Mouse (Mus musculus): ENCODE measurements at regions not wholly inside any gene's neighbourhood (a gene's known extent, or its start where the extent isn't known, plus 50 kb on each side); places are given as distances from the start of the nearest gene placed in this dataset.

- DNase-seq (ENCODE audit: low read depth, low spot score): no peak
Measured at GRCm38 (mm10) chr16:77322338-77322737, 279.6 kb downstream of the Gm11146 start.

DNA sequence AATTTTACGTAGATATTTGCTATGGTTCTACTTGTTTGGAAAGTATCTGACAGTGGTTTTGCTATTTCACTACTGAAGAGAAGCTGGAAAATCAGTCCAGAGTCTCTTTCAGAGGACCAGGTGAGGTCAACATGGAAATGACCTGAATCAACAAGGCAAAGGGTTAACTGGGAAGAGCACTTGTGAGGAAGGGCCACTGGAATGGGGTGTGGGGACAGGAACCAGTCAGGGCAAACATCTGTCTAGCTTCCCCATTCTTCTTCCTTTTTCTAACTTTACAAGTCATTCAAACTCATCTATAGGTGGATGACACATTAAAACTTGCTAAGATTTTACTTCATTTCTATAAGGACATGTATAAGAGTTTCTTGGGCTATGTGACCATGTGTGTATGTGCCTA, 283.7 kb downstream of the Gm11146 start:
- no peak for DNase-seq (ENCODE audit: low read depth, low spot score)

GRCm38 (mm10) chr16:77315354-77315753, 286.5 kb downstream of the Gm11146 start:
- DNase-seq (ENCODE audit: low read depth, low spot score): no peak

GRCm38 (mm10) chr16:77313195-77313594, 288.7 kb downstream of the Gm11146 start:
- no peak for DNase-seq (ENCODE audit: low read depth, low spot score)

GRCm38 (mm10) chr16:77301270-77302171, 288.0 kb downstream of the Usp25 start:
- no peak for DNase-seq (ENCODE audit: low read depth, low spot score)

- no peak for DNase-seq (ENCODE audit: low read depth, low spot score)
Measured at GRCm38 (mm10) chr16:77300572-77301213, 287.2 kb downstream of the Usp25 start.

DNA sequence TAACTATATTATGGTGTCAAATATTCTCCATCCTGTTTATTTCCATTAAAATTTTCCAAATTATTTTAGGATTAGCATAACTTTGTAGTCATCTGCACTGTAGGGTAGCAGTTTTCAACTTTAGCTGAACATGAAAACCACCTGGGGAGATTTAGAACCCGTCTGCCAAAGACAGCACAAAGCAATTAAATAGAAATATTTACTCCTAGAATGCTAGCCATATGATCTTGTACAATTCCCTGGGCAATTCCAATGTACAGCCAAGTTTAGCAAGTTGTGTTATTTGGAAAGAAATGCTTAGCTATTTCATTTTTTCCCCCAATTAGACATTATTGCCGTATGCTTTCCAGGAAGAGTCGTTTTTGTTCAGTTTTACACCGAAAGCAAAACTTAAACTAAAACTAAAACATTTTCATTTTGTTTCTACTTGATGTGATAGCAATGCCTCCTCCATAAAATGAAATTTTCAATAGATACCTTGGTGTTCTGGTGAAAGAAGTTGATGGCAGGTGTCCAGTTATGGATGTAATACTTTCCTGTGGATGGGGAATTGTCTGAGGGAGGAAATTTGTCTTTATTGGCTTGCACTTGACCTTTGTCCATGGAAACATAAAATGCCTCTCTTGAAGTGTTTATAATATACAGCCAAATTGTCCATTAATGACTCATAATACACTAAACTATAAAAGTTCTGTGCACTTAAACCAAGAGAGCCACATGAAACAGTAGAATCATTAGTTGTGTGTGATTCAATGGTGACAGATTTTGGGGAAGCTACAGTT, 282.3 kb downstream of the Usp25 start:
- DNase-seq (ENCODE audit: low read depth, low spot score): no peak

- no peak for DNase-seq (ENCODE audit: low read depth, low spot score)
Measured at GRCm38 (mm10) chr16:77292317-77292771, 278.8 kb downstream of the Usp25 start.

GRCm38 (mm10) chr16:77291723-77292316, 278.3 kb downstream of the Usp25 start:
- no peak for DNase-seq (ENCODE audit: low read depth, low spot score)

GRCm38 (mm10) chr16:77284205-77284604, 270.7 kb downstream of the Usp25 start:
- DNase-seq (ENCODE audit: low read depth, low spot score): no peak

DNA sequence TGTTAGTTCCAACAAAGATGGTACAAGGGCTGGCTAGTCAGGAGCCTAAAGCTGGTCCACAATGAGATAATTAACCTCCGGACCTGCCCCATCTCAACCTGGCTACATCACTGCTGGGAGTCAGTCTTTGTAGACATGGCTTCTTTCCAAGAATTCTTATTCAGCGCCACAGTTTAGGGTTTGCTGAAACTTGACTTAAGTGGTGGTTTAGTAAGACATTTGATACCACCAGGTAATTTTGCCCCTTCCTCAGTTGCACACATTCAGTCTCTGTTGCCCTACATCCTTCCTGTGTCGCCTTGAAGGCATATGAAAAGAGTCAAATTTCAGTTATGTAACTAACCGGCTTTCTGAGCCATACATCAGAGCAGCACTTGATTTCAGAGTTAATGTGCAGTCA, 266.4 kb downstream of the Usp25 start:
- DNase-seq (ENCODE audit: low read depth, low spot score): no peak

DNA sequence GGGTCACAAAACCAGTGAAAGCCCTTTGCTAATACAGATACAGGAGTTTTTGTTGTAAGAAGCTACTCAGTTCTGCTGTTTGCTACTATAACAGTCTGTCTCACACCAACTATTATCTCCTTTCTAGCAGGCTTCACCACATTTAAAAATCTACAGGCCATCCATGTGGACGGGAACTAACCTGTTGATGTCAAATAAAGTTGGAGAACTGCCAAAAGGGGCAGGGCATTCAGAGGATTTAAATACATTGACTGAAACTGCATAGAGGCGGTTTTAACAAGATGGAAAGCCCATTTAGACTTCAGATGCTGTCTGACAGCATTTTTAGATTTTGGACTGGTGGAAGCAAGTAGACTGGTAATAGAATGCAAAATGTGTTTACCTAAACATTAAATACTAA, 266.0 kb downstream of the Usp25 start:
- no peak for DNase-seq (ENCODE audit: low read depth, low spot score)

DNA sequence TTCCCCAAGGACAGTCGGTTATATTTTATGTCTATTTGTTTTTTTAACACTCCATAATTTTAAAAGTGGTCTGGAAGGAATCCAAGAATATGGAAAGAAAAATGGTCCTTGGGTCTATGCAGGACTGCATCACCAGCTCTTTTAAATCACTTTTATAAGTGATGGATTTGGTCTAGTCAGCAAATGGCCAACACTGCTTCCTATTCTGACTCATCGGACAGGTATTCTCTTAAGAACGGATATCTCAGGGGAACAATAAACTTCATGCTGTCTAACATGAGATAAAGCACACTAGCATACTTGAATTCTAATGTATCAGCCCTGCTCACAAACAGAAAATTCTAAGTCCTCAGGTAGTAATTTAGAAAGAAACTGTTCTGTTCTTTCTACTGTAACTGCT, 259.8 kb downstream of the Usp25 start:
- no peak for DNase-seq (ENCODE audit: low read depth, low spot score)

GRCm38 (mm10) chr16:77268926-77269325, 255.4 kb downstream of the Usp25 start:
- DNase-seq (ENCODE audit: low read depth, low spot score): no peak

- DNase-seq (ENCODE audit: low read depth, low spot score): no peak
Measured at GRCm38 (mm10) chr16:77267679-77268078, 254.2 kb downstream of the Usp25 start.

- no peak for DNase-seq (ENCODE audit: low read depth, low spot score)
Measured at GRCm38 (mm10) chr16:77252349-77252748, 238.8 kb downstream of the Usp25 start.

- DNase-seq (ENCODE audit: low read depth, low spot score): no peak
Measured at GRCm38 (mm10) chr16:77251422-77251821, 237.9 kb downstream of the Usp25 start.

DNA sequence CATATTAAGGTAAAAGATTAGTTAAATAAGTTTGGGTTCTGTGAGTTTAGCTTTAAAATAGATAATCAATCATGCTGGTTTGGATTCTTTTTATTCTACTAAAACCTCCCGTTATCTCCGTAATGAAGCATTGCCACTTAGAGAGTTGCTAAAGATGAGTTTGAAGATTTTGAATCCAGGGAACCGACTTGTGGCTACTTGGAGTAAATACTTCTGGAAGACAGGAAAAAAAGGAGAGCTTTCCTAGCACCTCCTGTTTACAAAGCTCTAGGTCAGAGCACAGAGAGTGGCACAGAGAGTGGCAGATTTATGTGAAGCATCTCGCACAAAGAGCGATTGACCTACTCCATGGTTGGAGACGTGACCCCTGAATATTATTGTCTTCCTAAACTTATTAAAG, 227.4 kb downstream of the Usp25 start:
- no peak for DNase-seq (ENCODE audit: low read depth, low spot score)

DNA sequence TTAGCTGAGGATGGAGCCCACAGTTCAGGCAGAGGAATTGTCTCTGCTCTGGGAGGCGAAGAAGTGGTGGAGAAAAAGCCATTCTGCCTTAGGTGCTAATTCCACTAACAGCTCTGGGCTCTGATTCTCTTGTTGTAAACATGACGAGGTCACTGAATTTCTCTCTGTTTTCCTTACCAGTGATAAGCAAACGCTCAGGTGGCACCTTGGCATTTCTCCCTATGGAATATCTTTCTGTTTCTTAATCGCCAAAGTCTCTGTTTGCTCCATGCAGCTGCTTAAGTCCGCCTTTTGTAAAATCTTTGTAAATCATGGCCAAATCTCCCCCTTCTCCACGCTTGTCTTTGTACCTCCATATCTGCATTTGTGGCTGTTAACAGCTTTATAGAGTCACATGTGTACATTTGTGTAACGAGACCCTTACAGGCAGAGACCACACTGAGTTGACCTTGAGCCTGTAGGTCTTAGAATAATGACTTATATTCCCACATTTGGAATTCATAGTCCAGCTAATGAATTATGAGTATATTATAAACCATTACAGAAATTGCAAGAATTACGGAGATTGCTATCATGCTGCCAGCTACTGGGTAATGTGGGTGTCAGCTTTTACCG, 225.8 kb downstream of the Usp25 start:
- no peak for DNase-seq (ENCODE audit: low read depth, low spot score)

DNA sequence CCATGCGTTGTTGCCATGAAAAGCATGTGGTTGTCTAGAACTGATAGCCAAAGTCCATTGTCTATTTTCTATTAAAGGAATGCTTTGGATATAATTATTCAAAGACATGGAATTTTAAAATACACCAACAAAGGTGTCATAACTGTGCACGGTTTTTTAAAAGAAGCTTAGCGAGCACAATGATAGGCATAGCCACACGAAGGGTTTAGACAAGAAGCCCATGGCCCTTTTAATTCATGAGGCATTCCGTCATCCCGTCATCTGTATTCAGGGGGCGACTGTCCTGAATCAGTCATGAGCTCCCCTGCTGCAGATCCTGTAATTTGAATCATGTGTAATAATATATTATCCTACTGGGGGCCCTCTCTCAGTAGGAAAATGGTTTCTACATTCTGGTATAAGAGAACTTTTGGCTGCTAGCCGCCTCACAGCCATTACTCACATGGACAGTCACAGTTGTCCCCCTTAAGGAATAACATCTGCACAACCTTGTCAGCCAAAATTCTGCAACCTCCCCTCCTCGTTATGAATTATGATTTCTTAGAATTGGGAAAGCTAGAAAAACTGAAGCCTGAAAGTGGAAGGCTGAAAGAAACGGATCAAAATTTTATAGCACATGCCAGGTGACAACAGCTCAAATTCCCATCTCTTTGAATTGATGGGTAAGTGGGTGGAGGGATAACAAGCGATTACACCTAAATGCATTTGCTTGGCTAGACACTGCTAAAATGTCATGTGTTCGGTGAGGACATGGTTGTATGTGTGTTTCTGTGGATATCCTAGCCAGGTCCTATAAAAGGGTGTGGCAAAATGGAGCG, 225.1 kb downstream of the Usp25 start:
- no peak for DNase-seq (ENCODE audit: low read depth, low spot score)

Measured in CD4-positive helper T cell, adult 2 months (primary cell).